Mouse (Mus musculus) ES-Bruce4 (cell line): ENCODE measurements around the gene Prdm16.

Experiments used
- CTCF ChIP-seq: IDR thresholded peaks from one replicate; pipeline ENCODE4 v1.8.1; 2011; ENCODE audit warnings: low read depth, low read length
- POLR2A ChIP-seq: IDR thresholded peaks from one replicate; pipeline ENCODE4 v1.8.1; 2011; ENCODE audit warnings: low read length; ENCODE audit not compliant: insufficient read depth

DNA sequence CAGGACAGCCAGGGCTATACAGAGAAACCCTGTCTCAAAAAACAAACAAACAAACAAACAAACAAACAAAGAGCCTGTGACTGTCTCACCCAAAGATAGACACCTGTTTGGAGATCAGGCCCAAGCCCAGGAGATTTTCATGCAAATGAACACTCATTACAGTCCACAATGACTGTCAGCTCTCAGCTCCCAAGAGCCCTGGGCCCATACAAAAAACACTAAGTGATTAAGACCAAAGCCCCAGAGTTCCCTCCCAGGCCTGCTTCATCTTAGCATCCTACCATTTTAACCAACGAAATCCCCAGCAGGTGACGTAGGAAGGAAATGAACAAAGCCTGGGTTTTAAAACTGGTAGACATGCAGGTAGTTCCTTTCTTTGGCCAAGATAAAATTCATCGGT is 275.8 kb downstream of the Prdm16 start:
- no peak for TF ChIP-seq CTCF
- no peak for TF ChIP-seq POLR2A
